Mouse (Mus musculus): ENCODE data around the gene Nsmce3.

The Nsmce3 gene

GRCm38 (mm10) chr7:64856526-64857082 is 16.2 kb downstream of the Nsmce3 start:
- DNase-seq: no peak

- DNase-seq: no peak
Observed at GRCm38 (mm10) chr7:64855976-64856375, 16.8 kb downstream of the Nsmce3 start.

GRCm38 (mm10) chr7:64855389-64855927 is 17.3 kb downstream of the Nsmce3 start:
- no peak for DNase-seq

GRCm38 (mm10) chr7:64850791-64851190 is 22.0 kb downstream of the Nsmce3 start:
- DNase-seq: peak; percentile 32

GRCm38 (mm10) chr7:64847366-64847899 is 25.4 kb downstream of the Nsmce3 start:
- no peak for DNase-seq

- DNase-seq: no peak
Observed at GRCm38 (mm10) chr7:64846061-64846460, 26.7 kb downstream of the Nsmce3 start.

GRCm38 (mm10) chr7:64840946-64841659 is 31.7 kb downstream of the Nsmce3 start:
- no peak for DNase-seq

- DNase-seq: no peak
Observed at GRCm38 (mm10) chr7:64840576-64840895, 32.3 kb downstream of the Nsmce3 start.

- DNase-seq: peak; percentile 40
Observed at GRCm38 (mm10) chr7:64839801-64840575, 32.8 kb downstream of the Nsmce3 start.

- DNase-seq: no peak
Observed at GRCm38 (mm10) chr7:64839281-64839680, 33.5 kb downstream of the Nsmce3 start.

GRCm38 (mm10) chr7:64830214-64830995 is 42.4 kb downstream of the Nsmce3 start:
- DNase-seq: no peak

- DNase-seq: no peak
Observed at GRCm38 (mm10) chr7:64821081-64821480, 51.7 kb downstream of the Nsmce3 start.

- no peak for DNase-seq
Observed at GRCm38 (mm10) chr7:64819683-64820082, 53.1 kb downstream of the Nsmce3 start.
